Mouse (Mus musculus) brain, embryonic 14.5 days (tissue): ENCODE results near the gene Xylt1.

Experiments used
- CTCF ChIP-seq: fragments of 200-500 bp; IDR thresholded peaks from 2 replicates; pipeline ENCODE4 v1.5.1; 2012; ENCODE audit warnings: inconsistent platforms, mild to moderate bottlenecking, moderate library complexity, borderline replicate concordance; ENCODE audit not compliant: insufficient read depth, insufficient read length; ENCODE audit errors: extremely low read depth
- POLR2A ChIP-seq: fragments of 200-500 bp; IDR thresholded peaks from 2 replicates; pipeline ENCODE4 v1.6.1; 2012; ENCODE audit warnings: mild to moderate bottlenecking, inconsistent platforms, borderline replicate concordance; ENCODE audit not compliant: poor library complexity, insufficient read depth, insufficient read length, severe bottlenecking; ENCODE audit errors: extremely low read depth

- TF ChIP-seq CTCF (no peak), POLR2A (no peak)
Measured at GRCm38 (mm10) chr7:117559051-117559450, 178.3 kb downstream of the Xylt1 start.
